Mouse (Mus musculus) testis, adult 2 months (tissue): ENCODE measurements around the gene Ivns1abp.

Experiments
- CTCF ChIP-seq: fragments of 200-500 bp; IDR thresholded peaks from 2 replicates; pipeline ENCODE4 v1.5.1; 2012; ENCODE audit warnings: low read depth, mild to moderate bottlenecking, inconsistent platforms, low read length, moderate library complexity; ENCODE audit not compliant: control insufficient read depth, insufficient read depth, insufficient replicate concordance
- POLR2A ChIP-seq: fragments of 200-500 bp; IDR thresholded peaks from 2 replicates; pipeline ENCODE4 v1.6.1; 2012; ENCODE audit warnings: low read depth, mild to moderate bottlenecking, inconsistent platforms, low read length, moderate library complexity; ENCODE audit not compliant: control insufficient read depth

DNA sequence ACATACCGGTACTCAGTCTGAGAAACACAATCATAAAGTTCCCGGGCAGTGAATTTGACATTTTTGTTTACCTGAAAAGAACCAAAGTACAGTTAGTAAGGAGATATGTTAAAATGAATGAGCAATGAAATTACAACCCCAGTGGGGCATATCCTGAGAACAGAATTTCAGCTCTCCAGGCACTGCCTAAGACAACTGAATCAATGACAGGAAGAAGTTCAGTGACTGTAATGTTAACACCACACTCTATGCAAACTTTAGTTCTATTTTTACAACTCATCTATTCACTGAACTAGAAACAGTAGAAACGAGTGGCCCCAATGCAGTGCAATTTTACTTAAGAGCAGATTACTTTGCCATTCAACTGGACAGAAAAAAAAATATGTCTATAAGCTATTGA is 26.3 kb downstream of the Ivns1abp start:
- TF ChIP-seq CTCF (no peak), POLR2A (no peak)
